8 mouse cellular contexts compared by ENCODE assay signal in genomic region chr17:87458911-87459749, GRCm38 (mm10). TPM values are rescaled to one million over a fixed set of nuclear protein-coding genes. Genes with fewer than 3 reads are reported as not detected.
DNase-seq lines count a peak whose midpoint lies in the region; ATAC-seq and TF ChIP-seq lines count a peak whose summit lies in the region.

No protein-coding gene starts in this region.

- peak overlapping the region; percentile 59 for H3K4me2 ChIP-seq in intestine, postnatal 0 days (replicated peaks; ENCODE audit: low read depth)
- H3K4me2 ChIP-seq in lung, embryonic 15.5 days, result peak overlapping the region; percentile 51
- peak overlapping the region; percentile 40 for H3K4me2 ChIP-seq in neural tube, embryonic 15.5 days

- ATAC-seq in common myeloid progenitor, adult 5-6 weeks (replicated peaks; ENCODE audit: low read depth, poor library complexity, severe bottlenecking), result peak; percentile 65
- ATAC-seq in granulocyte monocyte progenitor cell, adult 5-6 weeks (replicated peaks; ENCODE audit: poor library complexity, severe bottlenecking), result peak; percentile 66
- ATAC-seq in intestine, postnatal 0 days, result peak; percentile 69; the same call in 1 of the 2 replicates
- ATAC-seq in lung, embryonic 15.5 days (ENCODE audit: borderline replicate concordance, extremely low read depth, low FRiP score, low TSS enrichment), result peak; percentile 68
- peak; percentile 45 for ATAC-seq in neural tube, embryonic 15.5 days (ENCODE audit: low FRiP score)

- WGBS in intestine, postnatal 0 days, result 10% methylated on average over 15 of the region's 17 CpGs
- WGBS in lung, embryonic 15.5 days, result 5% methylated on average over 12 of the region's 17 CpGs
- WGBS in neural tube, embryonic 15.5 days, result 10% methylated on average over 13 of the region's 17 CpGs

- H3K9me3 ChIP-seq in intestine, postnatal 0 days (ENCODE audit: control insufficient read depth), result no peaks in the 10 kb centered on the region
- H3K9me3 ChIP-seq in lung, embryonic 15.5 days, result no peaks in the 10 kb centered on the region
- no peaks in the 10 kb centered on the region for H3K9me3 ChIP-seq in neural tube, embryonic 15.5 days (replicated peaks)

- H3K9ac ChIP-seq in intestine, postnatal 0 days (ENCODE audit: low read depth, low read length), result peak overlapping the region; percentile 34; the same call in 1 of the 2 replicates
- H3K9ac ChIP-seq in lung, embryonic 15.5 days, result peak overlapping the region; percentile 23; the same call in 1 of the 2 replicates
- peak overlapping the region; percentile 17; the same call in 1 of the 2 replicates for H3K9ac ChIP-seq in neural tube, embryonic 15.5 days (replicated peaks)

- H3K27ac ChIP-seq in intestine, postnatal 0 days (ENCODE audit: low read depth, low read length), result peak overlapping the region; percentile 11
- peak overlapping the region; percentile 62 for H3K27ac ChIP-seq in lung, embryonic 15.5 days
- H3K27ac ChIP-seq in neural tube, embryonic 15.5 days (replicated peaks), result peak overlapping the region; percentile 77

- no peaks in the 10 kb centered on the region for H3K4me1 ChIP-seq in intestine, postnatal 0 days (replicated peaks; ENCODE audit: control insufficient read depth, insufficient read depth, low read length)
- peaks cover 39% of the 10 kb centered on the region for H3K4me1 ChIP-seq in lung, embryonic 15.5 days
- peaks cover 49% of the 10 kb centered on the region for H3K4me1 ChIP-seq in neural tube, embryonic 15.5 days

- H3K36me3 ChIP-seq in intestine, postnatal 0 days (ENCODE audit: control insufficient read depth, insufficient read depth), result no peaks in the 10 kb centered on the region
- H3K36me3 ChIP-seq in lung, embryonic 15.5 days, result no peaks in the 10 kb centered on the region
- H3K36me3 ChIP-seq in neural tube, embryonic 15.5 days, result no peaks in the 10 kb centered on the region

- no peaks in the 10 kb centered on the region for H3K27me3 ChIP-seq in intestine, postnatal 0 days (replicated peaks; ENCODE audit: control insufficient read depth, insufficient read depth, low read length)
- no peaks in the 10 kb centered on the region for H3K27me3 ChIP-seq in lung, embryonic 15.5 days
- H3K27me3 ChIP-seq in neural tube, embryonic 15.5 days (replicated peaks), result no peaks in the 10 kb centered on the region

- no peak for TF ChIP-seq CTCF in intestine, postnatal 0 days (IDR thresholded peaks at IDR 0.05; ENCODE audit: low read depth)

- intact Hi-C loops in left cerebral cortex, postnatal 4 days (cut with DNase I), result no loop called here

- peak; percentile 68 for DNase-seq in left cerebral cortex, postnatal 4 days
- DNase-seq in left cerebral cortex, adult 8-10 months (ENCODE audit: low spot score in 2 of 2), result no peak
- no peak for DNase-seq in layer of hippocampus, adult 9-10 months (ENCODE audit: low spot score)

- H3K4me3 ChIP-seq in intestine, postnatal 0 days (ENCODE audit: low read depth, low read length), result no peak overlapping the region
- peak overlapping the region; percentile 17; the same call in 1 of the 2 replicates for H3K4me3 ChIP-seq in lung, embryonic 15.5 days
- H3K4me3 ChIP-seq in neural tube, embryonic 15.5 days (replicated peaks), result no peak overlapping the region

RNA-seq across cellular contexts. Expression of gene Calm2, which starts 12.4 kb away (rescaled TPM):
- 1,000 to 10,000 TPM; 1,837 to 1,937 TPM for total RNA-seq in left cerebral cortex, postnatal 4 days (2021)
- total RNA-seq in left cerebral cortex, adult 8-10 months (2022), result 1,000 to 10,000 TPM; 2,138 to 2,258 (median 2,232) TPM
- total RNA-seq in common myeloid progenitor, adult 5-6 weeks (2017), result 1,176 and 1,253 TPM in 2 replicates
- 410 and 477 TPM in 2 replicates for total RNA-seq in granulocyte monocyte progenitor cell, adult 5-6 weeks (2014; fragmentation: Nextera tagmentation)
- 1,690 and 1,803 TPM in 2 replicates for total RNA-seq in granulocyte monocyte progenitor cell, adult 5-6 weeks (2017)
- polyA plus RNA-seq in intestine, postnatal 0 days (2015; fragmentation: Nextera tagmentation; extraction: Ambion mirVana), result 756 and 774 TPM in 2 replicates
- polyA plus RNA-seq in lung, embryonic 15.5 days (2015; fragmentation: Nextera tagmentation; extraction: Ambion mirVana), result 942 and 944 TPM in 2 replicates
- polyA plus RNA-seq in neural tube, embryonic 15.5 days (2015; fragmentation: Nextera tagmentation; extraction: Ambion mirVana), result 3,061 and 3,386 TPM in 2 replicates

RNA-seq across cellular contexts. Expression of gene Stpg4, which starts 31.6 kb away (rescaled TPM):
- total RNA-seq in left cerebral cortex, postnatal 4 days (2021), result not detected
- not detected for total RNA-seq in left cerebral cortex, adult 8-10 months (2022)
- not detected in 2 replicates for total RNA-seq in common myeloid progenitor, adult 5-6 weeks (2017)
- total RNA-seq in granulocyte monocyte progenitor cell, adult 5-6 weeks (2014; fragmentation: Nextera tagmentation), result not detected in 2 replicates
- not detected in 2 replicates for total RNA-seq in granulocyte monocyte progenitor cell, adult 5-6 weeks (2017)
- polyA plus RNA-seq in intestine, postnatal 0 days (2015; fragmentation: Nextera tagmentation; extraction: Ambion mirVana), result not detected in 2 replicates
- polyA plus RNA-seq in lung, embryonic 15.5 days (2015; fragmentation: Nextera tagmentation; extraction: Ambion mirVana), result not detected in 2 replicates
- polyA plus RNA-seq in neural tube, embryonic 15.5 days (2015; fragmentation: Nextera tagmentation; extraction: Ambion mirVana), result 0.26 TPM in 1 of 2 replicates, not detected in the other

Comparison
In these comparisons a context has a peak if more than half of its experiments do, and no peak if none do; other contexts are left out.
1. H3K27ac ChIP-seq: peak in every context shown above with its lines; median percentile 77 in neural tube, embryonic 15.5 days; 62 in lung, embryonic 15.5 days; 11 in intestine, postnatal 0 days.